Mouse (Mus musculus): ENCODE measurements at regions not wholly inside any gene's neighbourhood (a gene's known extent, or its start where the extent isn't known, plus 50 kb on each side); places are given as distances from the start of the nearest gene placed in this dataset.

DNA sequence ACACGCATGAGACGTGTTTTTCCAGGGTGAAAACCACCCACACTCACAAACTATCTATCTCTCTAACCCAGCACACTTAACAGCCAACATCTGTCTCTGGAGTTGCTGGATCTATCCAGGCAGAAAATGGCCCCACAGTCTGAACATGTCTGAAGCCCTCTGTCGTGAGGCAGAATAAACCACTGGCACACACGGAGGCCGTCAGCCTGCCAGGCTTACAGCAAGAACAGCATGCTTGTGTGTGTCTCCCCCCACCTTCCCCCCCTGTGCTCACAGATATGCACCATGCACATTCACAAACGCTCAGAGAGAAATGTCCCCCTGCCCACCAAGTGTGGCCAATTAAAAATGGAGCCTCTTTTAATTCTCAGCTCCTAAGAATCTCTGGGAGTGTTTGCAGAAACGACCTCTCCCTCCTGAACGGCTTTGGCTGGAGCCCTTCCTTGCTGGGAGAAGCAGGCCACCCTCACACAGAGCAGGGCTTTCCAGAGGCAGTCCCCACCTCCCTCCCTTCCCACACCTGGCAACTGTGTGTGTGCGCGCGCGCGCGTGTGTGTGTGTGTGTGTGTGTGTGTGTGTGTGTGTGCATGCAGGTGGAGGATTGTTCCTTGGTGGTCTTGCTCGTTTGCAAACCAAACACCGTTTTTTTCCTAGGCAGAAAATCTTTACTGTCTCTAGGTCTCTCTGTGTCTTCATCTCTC is 88.7 kb downstream of the Edn3 start:
- no peak for TF ChIP-seq CTCF (IDR thresholded peaks at IDR 0.05; ENCODE audit: low read depth, low read length)
- TF ChIP-seq POLR2A (IDR thresholded peaks at IDR 0.05; ENCODE audit: borderline replicate concordance, low read depth, low read length): no peak

Data from bone marrow macrophage, adult 2 months (primary cell).